Mouse (Mus musculus) heart, postnatal 25 days (tissue): ENCODE data around the gene Gm21887. TPM values are rescaled to one million over a fixed set of nuclear protein-coding genes. Genes with fewer than 3 reads are reported as not detected.

ENCODE experiments used
- total RNA-seq, 2 experiments: library from RNA; stranded (reverse); gene quantifications; 2 replicates each; pipeline ENCODE4 v1.2.3; 2021

Gene Gm21887
- total RNA-seq, 2 experiments from 2014 or later = 31.7 to 43.0 TPM

Other genes starting within 250 kb of the Gm21887 start
- not detected for gene 4933400A11Rik, start 230.0 kb upstream of the Gm21887 start, total RNA-seq